Mouse (Mus musculus) testis, adult 2 months (tissue): ENCODE measurements at regions not wholly inside any gene's neighbourhood (a gene's known extent, or its start where the extent isn't known, plus 50 kb on each side); places are given as distances from the start of the nearest gene placed in this dataset.

Experiments
- CTCF ChIP-seq: fragments of 200-500 bp; IDR thresholded peaks from 2 replicates; pipeline ENCODE4 v1.5.1; 2012; ENCODE audit warnings: low read depth, mild to moderate bottlenecking, inconsistent platforms, low read length, moderate library complexity; ENCODE audit not compliant: control insufficient read depth, insufficient read depth, insufficient replicate concordance
- POLR2A ChIP-seq: fragments of 200-500 bp; IDR thresholded peaks from 2 replicates; pipeline ENCODE4 v1.6.1; 2012; ENCODE audit warnings: low read depth, mild to moderate bottlenecking, inconsistent platforms, low read length, moderate library complexity; ENCODE audit not compliant: control insufficient read depth

- TF ChIP-seq POLR2A (no peak), CTCF (no peak)
Measured at GRCm38 (mm10) chr8:28559881-28560280, 1112.4 kb downstream of the Poteg start.
